Mouse (Mus musculus): ENCODE results near the gene Mylk4. TPM values are rescaled to one million over a fixed set of nuclear protein-coding genes. Genes with fewer than 3 reads are reported as not detected.
A peak's percentile ranks its signal among the peaks of the same experiment; 100 is the strongest.

The Mylk4 gene
- polyA plus RNA-seq, 1 experiment from 2014 or later = 0.40 TPM

- Histone ChIP-seq H3K9me3 (ENCODE audit: control insufficient read depth, low read length) (no peaks in the 10 kb centered on the region), H3K27me3 (ENCODE audit: control insufficient read depth, insufficient read depth, low read length) (no peaks in the 10 kb centered on the region), H3K27ac (ENCODE audit: low read depth, low read length) (no peak overlapping the region), H3K4me3 (ENCODE audit: low read depth, low read length) (no peak overlapping the region), H3K4me2 (replicated peaks; ENCODE audit: low read depth, low read length) (no peak overlapping the region), H3K4me1 (replicated peaks; ENCODE audit: control insufficient read depth, insufficient read depth, low read length) (no peaks in the 10 kb centered on the region), H3K9ac (ENCODE audit: low read depth, low read length) (no peak overlapping the region), H3K36me3 (ENCODE audit: control insufficient read depth, insufficient read depth, low read length) (no peaks in the 10 kb centered on the region)
- peak; percentile 9 for DNase-seq (ENCODE audit: low spot score)
- WGBS = 13% methylated on average over 4 of the region's 4 CpGs
- no peak for ATAC-seq (ENCODE audit: low FRiP score)
These were observed 24.7 kb downstream of the Mylk4 start for GRCm38 (mm10) chr13:32759036-32759435.

- H3K9me3 ChIP-seq (ENCODE audit: control insufficient read depth, low read length) = no peaks in the 10 kb centered on the region
- H3K27ac ChIP-seq (ENCODE audit: low read depth, low read length) = no peak overlapping the region
- no peak overlapping the region for H3K9ac ChIP-seq (ENCODE audit: low read depth, low read length)
- DNase-seq (ENCODE audit: low spot score) (peak; percentile 2), ATAC-seq (ENCODE audit: low FRiP score) (no peak)
- H3K4me2 ChIP-seq (replicated peaks; ENCODE audit: low read depth, low read length) = no peak overlapping the region
- 48% methylated on average over 4 of the region's 4 CpGs for WGBS
- no peaks in the 10 kb centered on the region for H3K36me3 ChIP-seq (ENCODE audit: control insufficient read depth, insufficient read depth, low read length)
- no peak overlapping the region for H3K4me3 ChIP-seq (ENCODE audit: low read depth, low read length)
- no peaks in the 10 kb centered on the region for H3K4me1 ChIP-seq (replicated peaks; ENCODE audit: control insufficient read depth, insufficient read depth, low read length)
- H3K27me3 ChIP-seq (ENCODE audit: control insufficient read depth, insufficient read depth, low read length) = no peaks in the 10 kb centered on the region
These were observed 31.6 kb downstream of the Mylk4 start for GRCm38 (mm10) chr13:32752066-32752657.

- Histone ChIP-seq H3K27me3 (ENCODE audit: control insufficient read depth, insufficient read depth, low read length) (no peaks in the 10 kb centered on the region), H3K4me1 (replicated peaks; ENCODE audit: control insufficient read depth, insufficient read depth, low read length) (no peaks in the 10 kb centered on the region), H3K27ac (ENCODE audit: low read depth, low read length) (no peak overlapping the region), H3K36me3 (ENCODE audit: control insufficient read depth, insufficient read depth, low read length) (no peaks in the 10 kb centered on the region), H3K9me3 (ENCODE audit: control insufficient read depth, low read length) (no peaks in the 10 kb centered on the region), H3K9ac (ENCODE audit: low read depth, low read length) (no peak overlapping the region), H3K4me3 (ENCODE audit: low read depth, low read length) (no peak overlapping the region), H3K4me2 (replicated peaks; ENCODE audit: low read depth, low read length) (no peak overlapping the region)
- no peak for ATAC-seq (ENCODE audit: low FRiP score)
- no peak for DNase-seq (ENCODE audit: low spot score)
- 81% methylated on average over 1 of the region's 1 CpGs for WGBS
These were observed 33.2 kb downstream of the Mylk4 start for GRCm38 (mm10) chr13:32750507-32750906.

- WGBS = 56% methylated on average over 2 of the region's 2 CpGs
- H3K36me3 ChIP-seq (ENCODE audit: control insufficient read depth, insufficient read depth, low read length) = no peaks in the 10 kb centered on the region
- H3K9ac ChIP-seq (ENCODE audit: low read depth, low read length) = no peak overlapping the region
These were observed 35.3 kb downstream of the Mylk4 start for GRCm38 (mm10) chr13:32748421-32748820.

GRCm38 (mm10) chr13:32741161-32741560 lies 42.6 kb downstream of the Mylk4 start:
- H3K4me2 ChIP-seq (replicated peaks; ENCODE audit: low read depth, low read length) = no peak overlapping the region
- WGBS = 74% methylated on average over 7 of the region's 7 CpGs
- DNase-seq (ENCODE audit: low spot score) (no peak), ATAC-seq (ENCODE audit: low FRiP score) (no peak)
- no peak overlapping the region for H3K9ac ChIP-seq (ENCODE audit: low read depth, low read length)
- no peaks in the 10 kb centered on the region for H3K36me3 ChIP-seq (ENCODE audit: control insufficient read depth, insufficient read depth, low read length)
- no peaks in the 10 kb centered on the region for H3K27me3 ChIP-seq (ENCODE audit: control insufficient read depth, insufficient read depth, low read length)
- H3K4me3 ChIP-seq (ENCODE audit: low read depth, low read length) = no peak overlapping the region
- H3K27ac ChIP-seq (ENCODE audit: low read depth, low read length) = no peak overlapping the region
- H3K4me1 ChIP-seq (replicated peaks; ENCODE audit: control insufficient read depth, insufficient read depth, low read length) = no peaks in the 10 kb centered on the region
- H3K9me3 ChIP-seq (ENCODE audit: control insufficient read depth, low read length) = no peaks in the 10 kb centered on the region

More at GRCm38 (mm10) chr13:32748421-32748820, 35.3 kb downstream of the Mylk4 start:
- ATAC-seq (ENCODE audit: low FRiP score) (no peak), DNase-seq (ENCODE audit: low spot score) (no peak)
- Histone ChIP-seq H3K4me1 (replicated peaks; ENCODE audit: control insufficient read depth, insufficient read depth, low read length) (no peaks in the 10 kb centered on the region), H3K27ac (ENCODE audit: low read depth, low read length) (no peak overlapping the region), H3K9me3 (ENCODE audit: control insufficient read depth, low read length) (no peaks in the 10 kb centered on the region), H3K27me3 (ENCODE audit: control insufficient read depth, insufficient read depth, low read length) (no peaks in the 10 kb centered on the region), H3K4me2 (replicated peaks; ENCODE audit: low read depth, low read length) (no peak overlapping the region), H3K4me3 (ENCODE audit: low read depth, low read length) (no peak overlapping the region)

- no peak overlapping the region for H3K4me3 ChIP-seq (ENCODE audit: low read depth, low read length)
- ATAC-seq (ENCODE audit: low FRiP score) (no peak), DNase-seq (ENCODE audit: low spot score) (no peak)
- no peaks in the 10 kb centered on the region for H3K4me1 ChIP-seq (replicated peaks; ENCODE audit: control insufficient read depth, insufficient read depth, low read length)
- H3K9me3 ChIP-seq (ENCODE audit: control insufficient read depth, low read length) = no peaks in the 10 kb centered on the region
- H3K36me3 ChIP-seq (ENCODE audit: control insufficient read depth, insufficient read depth, low read length) = no peaks in the 10 kb centered on the region
- no peak overlapping the region for H3K27ac ChIP-seq (ENCODE audit: low read depth, low read length)
- no peak overlapping the region for H3K4me2 ChIP-seq (replicated peaks; ENCODE audit: low read depth, low read length)
- H3K9ac ChIP-seq (ENCODE audit: low read depth, low read length) = no peak overlapping the region
- H3K27me3 ChIP-seq (ENCODE audit: control insufficient read depth, insufficient read depth, low read length) = no peaks in the 10 kb centered on the region
These were observed 52.5 kb downstream of the Mylk4 start for GRCm38 (mm10) chr13:32731283-32731682.

- H3K4me2 ChIP-seq (replicated peaks; ENCODE audit: low read depth, low read length) = no peak overlapping the region
- no peak for ATAC-seq (ENCODE audit: low FRiP score)
- no peaks in the 10 kb centered on the region for H3K4me1 ChIP-seq (replicated peaks; ENCODE audit: control insufficient read depth, insufficient read depth, low read length)
- H3K4me3 ChIP-seq (ENCODE audit: low read depth, low read length) = no peak overlapping the region
- H3K36me3 ChIP-seq (ENCODE audit: control insufficient read depth, insufficient read depth, low read length) = no peaks in the 10 kb centered on the region
- no peak for DNase-seq (ENCODE audit: low spot score)
- no peak overlapping the region for H3K9ac ChIP-seq (ENCODE audit: low read depth, low read length)
- H3K27me3 ChIP-seq (ENCODE audit: control insufficient read depth, insufficient read depth, low read length) = no peaks in the 10 kb centered on the region
- H3K9me3 ChIP-seq (ENCODE audit: control insufficient read depth, low read length) = no peaks in the 10 kb centered on the region
- 94% methylated on average over 5 of the region's 5 CpGs for WGBS
- H3K27ac ChIP-seq (ENCODE audit: low read depth, low read length) = no peak overlapping the region
These were observed 59.1 kb downstream of the Mylk4 start for GRCm38 (mm10) chr13:32724606-32725005.

GRCm38 (mm10) chr13:32721717-32722116 lies 62.0 kb downstream of the Mylk4 start:
- 90% methylated on average over 4 of the region's 4 CpGs for WGBS

GRCm38 (mm10) chr13:32719284-32719683 lies 64.5 kb downstream of the Mylk4 start:
- Histone ChIP-seq H3K27me3 (ENCODE audit: control insufficient read depth, insufficient read depth, low read length) (no peaks in the 10 kb centered on the region), H3K36me3 (ENCODE audit: control insufficient read depth, insufficient read depth, low read length) (no peaks in the 10 kb centered on the region), H3K4me1 (replicated peaks; ENCODE audit: control insufficient read depth, insufficient read depth, low read length) (no peaks in the 10 kb centered on the region), H3K4me2 (replicated peaks; ENCODE audit: low read depth, low read length) (no peak overlapping the region), H3K4me3 (ENCODE audit: low read depth, low read length) (no peak overlapping the region), H3K9ac (ENCODE audit: low read depth, low read length) (no peak overlapping the region), H3K27ac (ENCODE audit: low read depth, low read length) (no peak overlapping the region), H3K9me3 (ENCODE audit: control insufficient read depth, low read length) (no peaks in the 10 kb centered on the region)
- WGBS = 82% methylated on average over 3 of the region's 3 CpGs
- no peak for DNase-seq (ENCODE audit: low spot score)
- ATAC-seq (ENCODE audit: low FRiP score) = no peak

More at GRCm38 (mm10) chr13:32721717-32722116, 62.0 kb downstream of the Mylk4 start:
- H3K36me3 ChIP-seq (ENCODE audit: control insufficient read depth, insufficient read depth, low read length) = no peaks in the 10 kb centered on the region
- no peak overlapping the region for H3K9ac ChIP-seq (ENCODE audit: low read depth, low read length)
- ATAC-seq (ENCODE audit: low FRiP score) (no peak), DNase-seq (ENCODE audit: low spot score) (no peak)
- H3K27me3 ChIP-seq (ENCODE audit: control insufficient read depth, insufficient read depth, low read length) = no peaks in the 10 kb centered on the region
- no peaks in the 10 kb centered on the region for H3K9me3 ChIP-seq (ENCODE audit: control insufficient read depth, low read length)
- no peak overlapping the region for H3K27ac ChIP-seq (ENCODE audit: low read depth, low read length)
- no peaks in the 10 kb centered on the region for H3K4me1 ChIP-seq (replicated peaks; ENCODE audit: control insufficient read depth, insufficient read depth, low read length)
- no peak overlapping the region for H3K4me3 ChIP-seq (ENCODE audit: low read depth, low read length)
- no peak overlapping the region for H3K4me2 ChIP-seq (replicated peaks; ENCODE audit: low read depth, low read length)

Measured in hindbrain, embryonic 11.5 days (tissue).